Mouse (Mus musculus) thymus, adult 2 months (tissue): ENCODE results near the gene Olfr139. TPM values are rescaled to one million over a fixed set of nuclear protein-coding genes. Genes with fewer than 3 reads are reported as not detected.

ENCODE experiments used
- DNase-seq: peaks from one replicate; pipeline ENCODE4 v3.0.0; 2021
- H3K27ac ChIP-seq: fragments of 200-500 bp; 2 replicates; pipeline ENCODE4 v1.5.1; 2012; ENCODE audit warnings: low read length, control low read depth; ENCODE audit not compliant: control insufficient read depth, insufficient read depth
- H3K27me3 ChIP-seq: fragments of 200-500 bp; 2 replicates; pipeline ENCODE4 v1.6.1; 2012; ENCODE audit warnings: mild to moderate bottlenecking, low read length, moderate library complexity, mixed read lengths; ENCODE audit not compliant: control insufficient read depth, insufficient read depth
- H3K36me3 ChIP-seq: fragments of 200-500 bp; 2 replicates; pipeline ENCODE4 v1.6.1; 2012; ENCODE audit warnings: mild to moderate bottlenecking, low read length, moderate library complexity; ENCODE audit not compliant: control insufficient read depth, insufficient read depth
- H3K4me1 ChIP-seq: fragments of 200-500 bp; replicated peaks from 2 replicates; pipeline ENCODE4 v1.6.1; 2012; ENCODE audit warnings: low read length; ENCODE audit not compliant: control insufficient read depth, insufficient read depth
- H3K4me3 ChIP-seq: fragments of 200-500 bp; 2 replicates; pipeline ENCODE4 v1.5.1; 2012; ENCODE audit warnings: mild to moderate bottlenecking, low read length, control low read depth, moderate library complexity; ENCODE audit not compliant: control insufficient read depth, insufficient read depth
- CTCF ChIP-seq: fragments of 200-500 bp; IDR thresholded peaks from 2 replicates; pipeline ENCODE4 v1.5.1; 2012; ENCODE audit warnings: mild to moderate bottlenecking, control low read depth, low read length, moderate library complexity, borderline replicate concordance; ENCODE audit not compliant: control insufficient read depth, poor library complexity, insufficient read depth; ENCODE audit errors: extremely low read depth
- POLR2A ChIP-seq: fragments of 200-500 bp; IDR thresholded peaks from 2 replicates; pipeline ENCODE4 v1.6.1; 2012; ENCODE audit warnings: mild to moderate bottlenecking, low read length, control low read depth, moderate library complexity; ENCODE audit not compliant: control insufficient read depth, poor library complexity, insufficient read depth; ENCODE audit errors: extremely low read depth
- WGBS: fragments of 180-500 bp; shearing (Covaris S2); methylation state at CpG from one replicate; pipeline ENCODE4 v1.1.7; 2018; 5-methylcytosine and 5-hydroxymethylcytosine counted together
- polyA plus RNA-seq: library from polyadenylated mRNA; depleted of rRNA; stranded (reverse); fragments of >200 nt; gene quantifications from 2 replicates; pipeline ENCODE4 v1.2.3, GENCODE M21; 2012; rRNA removed

The Olfr139 gene
- polyA plus RNA-seq = not detected in 2 replicates

GRCm38 (mm10) chr11:74056451-74056850 lies at the start of gene Olfr139, which contains the start of gene Olfr399:
TSS of gene Olfr139 (minus strand) at chr11:74056551.
TSS of gene Olfr399 (minus strand) at chr11:74056615.
- H3K4me1 ChIP-seq = no peaks in the 10 kb centered on the region
- no peaks in the 10 kb centered on the region for H3K36me3 ChIP-seq
- H3K27ac ChIP-seq = no peak within 1 kb of the TSS
- H3K27me3 ChIP-seq = no peaks in the 10 kb centered on the region
- 88% methylated on average over 2 of the region's 2 CpGs for WGBS
- no peak for TF ChIP-seq POLR2A
- no peak for TF ChIP-seq CTCF
- no peak within 1 kb of the TSS for H3K4me3 ChIP-seq
- DNase-seq = no peak

DNA sequence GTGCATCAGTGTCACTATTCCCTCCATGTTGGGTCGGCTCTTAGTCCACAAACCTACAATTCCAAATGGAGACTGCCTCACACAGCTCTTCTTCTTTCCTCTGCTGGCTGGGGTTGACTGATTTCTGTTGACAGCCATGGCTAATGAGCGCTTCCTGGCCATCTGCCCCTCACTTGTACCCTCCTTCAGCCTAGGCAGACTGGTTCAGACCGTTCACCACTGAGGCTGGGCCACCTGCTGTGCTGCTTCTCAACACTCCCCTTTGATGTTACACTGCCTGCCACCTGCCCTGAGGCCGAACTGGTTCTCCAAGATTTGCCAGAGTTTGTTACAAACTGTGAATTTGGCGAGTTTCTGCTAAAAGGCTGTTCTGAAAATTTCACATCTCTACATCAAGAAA lies 48.7 kb upstream of the Olfr139 start:
- no peak for DNase-seq
- H3K4me3 ChIP-seq = no peak overlapping the region

GRCm38 (mm10) chr11:74101507-74101906 lies 45.2 kb upstream of the Olfr139 start:
- H3K36me3 ChIP-seq = no peaks in the 10 kb centered on the region
- H3K4me1 ChIP-seq = no peaks in the 10 kb centered on the region
- TF ChIP-seq CTCF = no peak
- TF ChIP-seq POLR2A = no peak
- H3K27ac ChIP-seq = no peak overlapping the region
- H3K4me3 ChIP-seq = no peak overlapping the region
- WGBS = 49% methylated on average over 2 of the region's 2 CpGs
- no peaks in the 10 kb centered on the region for H3K27me3 ChIP-seq
- no peak for DNase-seq

More for the DNA sequence above, 48.7 kb upstream of the Olfr139 start:
- 50% methylated on average over 5 of the region's 5 CpGs for WGBS
- H3K4me1 ChIP-seq = no peaks in the 10 kb centered on the region
- no peaks in the 10 kb centered on the region for H3K27me3 ChIP-seq
- no peaks in the 10 kb centered on the region for H3K36me3 ChIP-seq
- no peak for TF ChIP-seq CTCF
- no peak for TF ChIP-seq POLR2A
- no peak overlapping the region for H3K27ac ChIP-seq

DNA sequence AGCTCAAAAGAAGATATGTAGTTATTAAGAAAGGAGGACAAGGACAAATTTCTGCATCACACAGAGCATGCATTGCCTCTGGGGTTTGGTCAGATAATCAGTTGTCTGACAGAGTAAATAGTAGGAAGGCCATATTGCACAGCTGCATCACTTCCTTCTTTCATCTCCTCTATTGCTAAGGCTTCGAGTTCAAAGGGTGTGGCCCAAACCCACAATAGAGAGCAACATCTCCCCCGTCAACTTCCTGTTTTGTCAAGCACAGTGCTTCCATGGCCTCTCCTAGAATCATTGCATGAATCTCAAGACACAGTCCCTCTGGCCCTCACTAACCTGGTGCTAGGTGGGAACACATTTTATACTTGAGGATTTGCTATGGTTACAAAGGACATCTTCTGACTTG lies 44.4 kb upstream of the Olfr139 start:
- no peak for DNase-seq
- TF ChIP-seq POLR2A = no peak
- TF ChIP-seq CTCF = no peak
- H3K4me1 ChIP-seq = no peaks in the 10 kb centered on the region
- H3K4me3 ChIP-seq = no peak overlapping the region
- no peak overlapping the region for H3K27ac ChIP-seq
- no peaks in the 10 kb centered on the region for H3K27me3 ChIP-seq
- no peaks in the 10 kb centered on the region for H3K36me3 ChIP-seq
- WGBS = 13% methylated on average over 2 of the region's 2 CpGs

- H3K36me3 ChIP-seq = no peaks in the 10 kb centered on the region
- DNase-seq = no peak
- no peaks in the 10 kb centered on the region for H3K27me3 ChIP-seq
- no peak for TF ChIP-seq CTCF
- no peak for TF ChIP-seq POLR2A
- H3K27ac ChIP-seq = no peak within 1 kb of the TSS
- H3K4me3 ChIP-seq = no peak within 1 kb of the TSS
- 92% methylated on average over 1 of the region's 1 CpGs for WGBS
- no peaks in the 10 kb centered on the region for H3K4me1 ChIP-seq
Observed at GRCm38 (mm10) chr11:74069655-74070054, 13.3 kb upstream of the Olfr139 start, which contains the start of gene Zfp616. TSS of gene Zfp616 (plus strand) at chr11:74069955.

GRCm38 (mm10) chr11:74051347-74051746 lies 5.0 kb downstream of the Olfr139 start:
- TF ChIP-seq CTCF (no peak), POLR2A (no peak)
- no peaks in the 10 kb centered on the region for H3K36me3 ChIP-seq
- H3K4me3 ChIP-seq = no peak overlapping the region
- WGBS = 79% methylated on average over 3 of the region's 3 CpGs
- no peaks in the 10 kb centered on the region for H3K27me3 ChIP-seq
- DNase-seq = no peak
- no peak overlapping the region for H3K27ac ChIP-seq
- H3K4me1 ChIP-seq = no peaks in the 10 kb centered on the region

Other genes with a start within 250 kb of the Olfr139 start
- not detected in 2 replicates for gene Olfr392, start 239.5 kb downstream of the Olfr139 start, polyA plus RNA-seq
- not detected in 2 replicates for gene Olfr393, start 205.1 kb downstream of the Olfr139 start, polyA plus RNA-seq
- gene Olfr394, start 165.8 kb downstream of the Olfr139 start, polyA plus RNA-seq = not detected in 2 replicates
- gene Olfr395, start 147.3 kb downstream of the Olfr139 start, polyA plus RNA-seq = not detected in 2 replicates
- gene Olfr23, start 119.9 kb downstream of the Olfr139 start, polyA plus RNA-seq = not detected in 2 replicates
- gene Olfr397, start 95.7 kb downstream of the Olfr139 start, polyA plus RNA-seq = not detected in 2 replicates
- gene Olfr398, start 66.1 kb downstream of the Olfr139 start, polyA plus RNA-seq = 0.03 and 0.15 TPM in 2 replicates
- gene Olfr399, start 64 bp upstream of the Olfr139 start, polyA plus RNA-seq = not detected in 2 replicates
- not detected in 2 replicates for gene Zfp616, start 13.4 kb upstream of the Olfr139 start, polyA plus RNA-seq
- gene Olfr401, start 57.2 kb upstream of the Olfr139 start, polyA plus RNA-seq = not detected in 2 replicates
- gene Olfr402, start 97.0 kb upstream of the Olfr139 start, polyA plus RNA-seq = not detected in 2 replicates
- gene Olfr403, start 129.7 kb upstream of the Olfr139 start, polyA plus RNA-seq = not detected in 2 replicates
- 0.05 and 0.15 TPM in 2 replicates for gene Olfr43, start 154.8 kb upstream of the Olfr139 start, polyA plus RNA-seq
- not detected in 2 replicates for gene Olfr406, start 203.3 kb upstream of the Olfr139 start, polyA plus RNA-seq
- gene Olfr59, start 227.2 kb upstream of the Olfr139 start, polyA plus RNA-seq = not detected in 2 replicates